Mouse (Mus musculus) stomach, embryonic 15.5 days (tissue): Measurements from ENCODE around the gene Gimap9. TPM values are rescaled to one million over a fixed set of nuclear protein-coding genes. Genes with fewer than 3 reads are reported as not detected.

Experiments used
- ATAC-seq: fragments of 200-750 bp; cut with Nextera tagmentation; 2 replicates; pipeline ENCODE4 v1.8.0; 2017; ENCODE audit warnings: low read depth, moderate number of reproducible peaks, moderate TSS enrichment; ENCODE audit not compliant: insufficient read depth, low FRiP score
- H3K27ac ChIP-seq: fragments of 300-500 bp; sonication (generic); 2 replicates; pipeline ENCODE4 v1.5.1; 2015; ENCODE audit warnings: mild to moderate bottlenecking, inconsistent platforms
- H3K27me3 ChIP-seq: fragments of 300-500 bp; sonication (generic); replicated peaks from 2 replicates; pipeline ENCODE4 v1.6.1; 2015; ENCODE audit warnings: inconsistent platforms
- H3K36me3 ChIP-seq: fragments of 300-500 bp; sonication (generic); 2 replicates; pipeline ENCODE4 v1.6.1; 2015; ENCODE audit warnings: inconsistent platforms
- H3K4me1 ChIP-seq: fragments of 300-500 bp; sonication (generic); 2 replicates; pipeline ENCODE4 v1.6.1; 2015; ENCODE audit warnings: inconsistent platforms
- H3K4me2 ChIP-seq: fragments of 300-500 bp; sonication (generic); 2 replicates; pipeline ENCODE4 v1.6.1; 2015; ENCODE audit warnings: mild to moderate bottlenecking, inconsistent platforms
- H3K4me3 ChIP-seq: fragments of 300-500 bp; sonication (generic); replicated peaks from 2 replicates; pipeline ENCODE4 v1.5.1; 2015; ENCODE audit warnings: inconsistent platforms
- H3K9ac ChIP-seq: fragments of 300-500 bp; sonication (generic); 2 replicates; pipeline ENCODE4 v1.6.1; 2015; ENCODE audit warnings: inconsistent platforms
- H3K9me3 ChIP-seq: fragments of 300-500 bp; sonication (generic); 2 replicates; pipeline ENCODE4 v1.6.1; 2016; ENCODE audit warnings: inconsistent platforms
- WGBS: fragments of 180-500 bp; shearing (Covaris S2); methylation state at CpG from one replicate; pipeline ENCODE4 v1.1.7; 2015; 5-methylcytosine and 5-hydroxymethylcytosine counted together
- polyA plus RNA-seq: library from polyadenylated mRNA; unstranded; fragments of >200 nt; fragmentation: Nextera tagmentation; extraction: Ambion mirVana; gene quantifications from 2 replicates; pipeline ENCODE4 v1.2.1, GENCODE M21; 2015

Gimap9 gene
- polyA plus RNA-seq, result 10.7 and 12.6 TPM in 2 replicates

DNA sequence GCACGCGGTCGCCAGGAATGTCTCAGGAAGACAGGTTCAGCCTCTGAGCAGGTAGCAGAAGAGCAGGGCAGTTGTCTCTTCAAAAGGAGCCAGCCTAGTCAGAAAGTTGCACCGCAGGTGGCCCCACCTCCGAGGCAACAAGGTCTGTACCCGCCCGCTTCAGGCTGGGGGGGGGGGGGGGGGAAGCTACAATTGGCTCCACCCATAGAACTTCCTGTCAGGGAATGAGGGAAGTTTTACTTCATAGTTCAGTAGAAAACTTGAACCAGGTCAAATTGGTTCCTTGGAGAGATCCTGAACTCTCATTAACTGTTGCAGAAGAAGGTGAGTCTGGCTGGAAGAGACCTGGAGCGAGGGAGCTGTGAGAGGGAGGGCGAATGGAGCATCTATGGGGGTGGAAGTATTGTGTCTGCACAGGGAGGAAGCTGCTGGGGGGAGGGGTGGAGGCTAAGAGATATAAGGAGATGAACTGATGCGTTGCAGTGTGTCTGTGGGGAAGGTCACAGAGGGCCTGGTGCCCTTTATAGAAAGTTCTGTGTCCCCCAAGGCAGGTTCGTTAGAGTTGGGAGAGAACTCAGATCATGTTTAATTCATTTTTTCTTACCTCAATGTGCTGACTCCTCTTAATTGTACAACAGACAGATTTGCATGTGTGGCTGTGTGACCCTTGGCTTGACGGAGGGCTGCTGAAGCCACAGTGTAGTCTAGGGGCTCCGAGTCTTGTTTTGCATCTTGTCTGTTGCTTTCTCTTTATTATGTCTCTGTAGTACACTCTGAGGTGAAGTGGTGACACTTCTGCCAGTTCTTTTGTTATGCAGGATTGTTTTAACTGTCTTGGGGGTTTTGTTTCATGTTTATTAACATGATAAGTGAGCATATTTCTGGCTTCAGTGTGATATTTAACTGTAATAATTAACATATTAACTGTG lies at the start of gene Gimap9:
Gimap9 (plus strand) TSS at position 199 of the 929 bp plus-strand sequence.
- H3K9ac ChIP-seq, result no peak within 1 kb of the TSS
- no peak for ATAC-seq
- H3K4me1 ChIP-seq, result no peaks in the 10 kb centered on the region
- H3K27me3 ChIP-seq, result no peaks in the 10 kb centered on the region
- H3K4me2 ChIP-seq, result peak within 1 kb of the TSS; percentile 50
- no peaks in the 10 kb centered on the region for H3K36me3 ChIP-seq
- H3K4me3 ChIP-seq, result peak within 1 kb of the TSS; percentile 29
- WGBS, result 24% methylated on average over 13 of the region's 13 CpGs
- H3K27ac ChIP-seq, result no peak within 1 kb of the TSS
- no peaks in the 10 kb centered on the region for H3K9me3 ChIP-seq

DNA sequence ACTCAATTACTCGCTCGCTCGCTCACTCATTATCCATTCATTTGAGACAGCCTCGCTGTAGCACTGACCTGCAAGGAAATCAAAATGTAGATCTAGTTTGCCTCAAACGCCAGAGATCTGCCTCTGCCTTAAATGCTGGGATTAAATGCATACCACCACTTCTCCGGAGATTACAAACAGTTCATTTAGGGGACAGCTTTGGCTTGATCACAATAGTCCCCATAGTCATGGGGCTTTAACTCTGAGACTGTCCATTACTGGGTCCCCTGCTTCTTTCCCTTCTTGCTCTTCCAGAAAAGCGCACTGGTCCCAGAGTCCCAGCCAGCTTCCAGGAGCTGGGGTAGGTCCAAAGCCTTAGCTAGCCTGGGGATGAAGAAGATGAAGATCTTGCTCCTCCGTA lies 49.5 kb upstream of the Gimap9 start, which contains the start of gene AI854703:
AI854703 (plus strand) TSS at position 301 of the 400 bp plus-strand sequence.
- WGBS, result 37% methylated on average over 8 of the region's 8 CpGs
- peak within 1 kb of the TSS; percentile 89 for H3K4me2 ChIP-seq
- peak within 1 kb of the TSS; percentile 45; the same call in 1 of the 2 replicates for H3K9ac ChIP-seq
- no peaks in the 10 kb centered on the region for H3K36me3 ChIP-seq
- peaks cover 27% of the 10 kb centered on the region for H3K27me3 ChIP-seq
- peaks cover 19% of the 10 kb centered on the region for H3K4me1 ChIP-seq
- peak within 1 kb of the TSS; percentile 47 for H3K4me3 ChIP-seq
- H3K27ac ChIP-seq, result no peak within 1 kb of the TSS
- no peak for ATAC-seq
- H3K9me3 ChIP-seq, result no peaks in the 10 kb centered on the region

DNA sequence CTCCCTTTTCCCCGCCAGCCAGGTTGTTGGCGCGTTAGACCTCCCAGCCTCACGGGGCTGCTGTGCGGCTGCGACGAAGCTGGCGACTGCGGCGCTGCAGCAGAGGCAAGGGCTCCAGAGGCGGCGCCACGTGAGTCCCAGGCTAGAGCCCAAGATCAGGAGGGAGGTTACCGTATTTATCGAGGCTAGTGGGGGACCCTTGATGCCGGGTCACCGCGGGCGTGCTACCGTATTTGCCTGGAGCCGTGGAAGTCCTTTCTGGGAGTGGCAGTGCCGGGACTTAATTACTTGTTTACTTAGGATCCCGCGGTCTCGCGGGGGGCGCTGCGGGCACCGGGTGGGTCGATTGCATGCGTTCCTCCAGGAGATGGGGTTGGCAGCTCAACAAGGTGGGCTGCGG lies 48.9 kb upstream of the Gimap9 start:
- H3K9ac ChIP-seq, result peak overlapping the region; percentile 45; the same call in 1 of the 2 replicates
- H3K4me2 ChIP-seq, result peak overlapping the region; percentile 89
- no peaks in the 10 kb centered on the region for H3K36me3 ChIP-seq
- H3K4me1 ChIP-seq, result peaks cover 19% of the 10 kb centered on the region
- H3K27ac ChIP-seq, result no peak overlapping the region
- H3K9me3 ChIP-seq, result no peaks in the 10 kb centered on the region
- peak overlapping the region; percentile 47 for H3K4me3 ChIP-seq
- no peak for ATAC-seq
- peaks cover 27% of the 10 kb centered on the region for H3K27me3 ChIP-seq
- under 1% methylated on average over 32 of the region's 32 CpGs for WGBS

DNA sequence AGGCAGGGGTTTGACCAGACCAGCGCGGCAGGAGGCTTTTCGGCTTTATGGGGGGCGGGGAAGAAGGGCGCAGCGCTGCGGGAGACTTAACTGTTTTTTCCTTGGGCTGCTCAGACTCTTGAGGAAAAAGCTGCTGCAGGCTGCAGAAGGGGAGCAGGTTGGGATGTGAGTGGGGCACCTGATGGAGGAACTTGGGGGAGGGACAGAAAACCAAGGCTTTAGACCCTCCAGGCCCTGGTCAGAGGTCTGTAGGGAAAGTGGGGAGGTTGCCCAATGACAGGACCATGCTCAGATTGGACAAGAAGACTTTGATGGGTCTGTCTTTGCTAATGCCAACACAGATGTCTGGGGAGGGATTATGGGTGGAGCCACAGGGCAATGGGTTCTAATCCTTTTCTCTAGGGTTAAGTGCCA lies 48.4 kb upstream of the Gimap9 start:
- Histone ChIP-seq H3K9me3 (no peaks in the 10 kb centered on the region), H3K27me3 (peaks cover 27% of the 10 kb centered on the region), H3K9ac (no peak overlapping the region), H3K4me1 (peaks cover 19% of the 10 kb centered on the region), H3K27ac (no peak overlapping the region), H3K4me3 (peak overlapping the region; percentile 47), H3K36me3 (no peaks in the 10 kb centered on the region), H3K4me2 (peak overlapping the region; percentile 89)
- 8% methylated on average over 7 of the region's 7 CpGs for WGBS
- no peak for ATAC-seq

DNA sequence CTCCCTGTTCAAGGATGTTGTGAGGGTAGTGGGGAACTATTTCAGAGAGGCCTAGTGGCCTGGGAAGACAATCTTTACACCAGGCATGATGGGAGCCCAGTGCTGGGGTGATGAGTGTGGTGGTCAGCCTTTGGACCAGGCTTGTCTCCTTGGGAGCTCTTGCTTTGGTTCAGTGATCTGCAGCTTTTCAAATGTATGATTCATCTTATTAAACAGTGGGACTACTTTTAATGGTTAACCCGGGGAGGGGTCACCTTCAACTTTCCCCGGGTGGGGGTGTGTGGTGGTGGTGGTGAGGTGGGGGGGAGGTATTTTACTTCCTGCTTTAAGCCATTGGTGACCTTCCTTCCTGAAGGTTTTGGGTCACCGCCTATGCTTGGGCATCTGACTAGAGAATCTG lies 47.6 kb upstream of the Gimap9 start:
- 67% methylated on average over 3 of the region's 3 CpGs for WGBS
- Histone ChIP-seq H3K9me3 (no peaks in the 10 kb centered on the region), H3K27me3 (peaks cover 27% of the 10 kb centered on the region), H3K27ac (no peak overlapping the region), H3K36me3 (no peaks in the 10 kb centered on the region), H3K4me1 (peaks cover 19% of the 10 kb centered on the region), H3K4me3 (no peak overlapping the region), H3K4me2 (no peak overlapping the region), H3K9ac (no peak overlapping the region)
- ATAC-seq, result no peak

GRCm38 (mm10) chr6:48628808-48629660 lies 46.9 kb upstream of the Gimap9 start:
- Histone ChIP-seq H3K9me3 (no peaks in the 10 kb centered on the region), H3K4me2 (peak overlapping the region; percentile 92), H3K27me3 (peaks cover 27% of the 10 kb centered on the region), H3K4me1 (peaks cover 19% of the 10 kb centered on the region), H3K4me3 (peak overlapping the region; percentile 43), H3K36me3 (no peaks in the 10 kb centered on the region), H3K9ac (peak overlapping the region; percentile 19; the same call in 1 of the 2 replicates), H3K27ac (no peak overlapping the region)
- no peak for ATAC-seq
- WGBS, result 7% methylated on average over 54 of the region's 54 CpGs

GRCm38 (mm10) chr6:48629661-48630034 lies 46.3 kb upstream of the Gimap9 start:
- ATAC-seq, result 0 out of 2 replicates have a peak, but pooled peaks have one; percentile 9
- no peaks in the 10 kb centered on the region for H3K36me3 ChIP-seq
- H3K27ac ChIP-seq, result no peak overlapping the region
- WGBS, result 15% methylated on average over 13 of the region's 13 CpGs
- peak overlapping the region; percentile 92 for H3K4me2 ChIP-seq
- peak overlapping the region; percentile 43 for H3K4me3 ChIP-seq
- peaks cover 19% of the 10 kb centered on the region for H3K4me1 ChIP-seq
- peak overlapping the region; percentile 19; the same call in 1 of the 2 replicates for H3K9ac ChIP-seq
- H3K9me3 ChIP-seq, result no peaks in the 10 kb centered on the region
- H3K27me3 ChIP-seq, result peaks cover 27% of the 10 kb centered on the region

GRCm38 (mm10) chr6:48630831-48631230 lies 45.1 kb upstream of the Gimap9 start:
- Histone ChIP-seq H3K4me1 (peaks cover 19% of the 10 kb centered on the region), H3K4me2 (no peak overlapping the region), H3K9me3 (no peaks in the 10 kb centered on the region), H3K27me3 (peaks cover 27% of the 10 kb centered on the region), H3K9ac (no peak overlapping the region), H3K27ac (no peak overlapping the region), H3K36me3 (no peaks in the 10 kb centered on the region), H3K4me3 (no peak overlapping the region)
- 77% methylated on average over 8 of the region's 8 CpGs for WGBS
- ATAC-seq, result no peak

- Histone ChIP-seq H3K4me1 (0 out of 2 replicates have a peak, but pooled peaks cover 3% of the 10 kb centered on the region), H3K36me3 (no peaks in the 10 kb centered on the region), H3K9me3 (no peaks in the 10 kb centered on the region), H3K27me3 (no peaks in the 10 kb centered on the region), H3K4me2 (no peak overlapping the region), H3K9ac (no peak overlapping the region), H3K4me3 (no peak overlapping the region), H3K27ac (no peak overlapping the region)
- ATAC-seq, result no peak
- 78% methylated on average over 2 of the region's 2 CpGs for WGBS
These were observed 40.8 kb upstream of the Gimap9 start for GRCm38 (mm10) chr6:48635105-48635504.

DNA sequence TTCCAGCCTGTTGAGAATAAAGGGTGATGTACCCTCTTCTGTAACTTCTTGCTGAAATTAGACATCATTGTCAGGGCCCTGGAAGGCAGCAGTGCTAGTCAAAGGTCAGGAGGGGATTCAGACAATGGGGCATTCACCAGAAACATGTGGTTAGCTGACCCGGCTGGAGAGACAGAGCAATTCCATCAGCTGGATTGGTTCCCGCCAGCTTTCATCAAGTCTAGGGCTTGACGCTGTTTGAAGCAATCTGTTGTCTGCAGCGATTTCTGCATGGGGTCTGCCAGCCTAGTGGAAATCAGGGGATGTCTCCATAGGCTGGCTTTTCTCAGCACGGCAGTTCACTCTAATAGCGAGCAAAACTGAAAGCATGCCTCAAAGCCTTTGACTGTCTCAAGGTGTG lies 39.4 kb upstream of the Gimap9 start:
- Histone ChIP-seq H3K4me2 (no peak overlapping the region), H3K27me3 (no peaks in the 10 kb centered on the region), H3K9ac (no peak overlapping the region), H3K36me3 (no peaks in the 10 kb centered on the region), H3K4me1 (0 out of 2 replicates have a peak, but pooled peaks cover 3% of the 10 kb centered on the region), H3K27ac (no peak overlapping the region), H3K9me3 (no peaks in the 10 kb centered on the region), H3K4me3 (no peak overlapping the region)
- no peak for ATAC-seq
- 64% methylated on average over 6 of the region's 6 CpGs for WGBS

GRCm38 (mm10) chr6:48637811-48638500 lies 38.0 kb upstream of the Gimap9 start:
- Histone ChIP-seq H3K4me1 (0 out of 2 replicates have a peak, but pooled peaks cover 3% of the 10 kb centered on the region), H3K9ac (no peak overlapping the region), H3K4me2 (no peak overlapping the region), H3K4me3 (no peak overlapping the region), H3K9me3 (no peaks in the 10 kb centered on the region), H3K27me3 (no peaks in the 10 kb centered on the region), H3K36me3 (no peaks in the 10 kb centered on the region), H3K27ac (no peak overlapping the region)
- WGBS, result 71% methylated on average over 6 of the region's 6 CpGs
- no peak for ATAC-seq
